Mouse (Mus musculus) testis, postnatal 14 days (tissue): ENCODE data around the gene Tex21.
"Not testable (repeated sequence)": the region's sequence is repeated elsewhere in the genome, so short reads cannot be mapped to it uniquely, and the experiment has no call there.

ENCODE experiments used
- DNase-seq: peaks from one replicate; pipeline ENCODE4 v3.0.0; 2021; ENCODE audit warnings: low spot score

The Tex21 gene

GRCm38 (mm10) chr12:76260673-76261072 is 14.1 kb upstream of the Tex21 start:
- DNase-seq = no peak

- DNase-seq = no peak
Measured at GRCm38 (mm10) chr12:76256114-76256843, 9.7 kb upstream of the Tex21 start.

GRCm38 (mm10) chr12:76255499-76255875 is 8.9 kb upstream of the Tex21 start:
- DNase-seq = no peak

GRCm38 (mm10) chr12:76254725-76255498 is 8.4 kb upstream of the Tex21 start, which contains the start of gene Mthfd1:
Gene Mthfd1 (plus strand): TSS chr12:76255298.
- peak; percentile 92 for DNase-seq

- DNase-seq = no peak
Measured at GRCm38 (mm10) chr12:76253991-76254390, 7.4 kb upstream of the Tex21 start.

DNA sequence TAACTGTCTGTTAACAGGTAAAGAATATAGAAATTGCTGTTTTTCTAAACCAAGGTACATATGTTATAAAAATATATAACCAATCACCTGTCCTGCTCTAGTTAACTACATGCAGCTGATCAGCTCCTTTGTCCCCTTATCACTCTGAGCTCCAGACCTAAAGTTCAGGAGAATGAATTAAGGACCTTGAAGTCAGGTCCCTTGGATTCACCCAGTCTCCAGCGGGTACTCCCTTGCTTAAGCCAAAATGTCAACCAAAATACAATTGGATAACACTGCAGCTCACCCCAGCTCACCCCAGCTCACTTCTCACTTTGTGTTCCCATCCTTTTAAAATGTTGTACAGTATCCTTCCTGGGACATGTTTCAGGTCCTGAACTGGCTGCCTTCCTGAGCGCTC is 7.0 kb upstream of the Tex21 start:
- DNase-seq = no peak

DNA sequence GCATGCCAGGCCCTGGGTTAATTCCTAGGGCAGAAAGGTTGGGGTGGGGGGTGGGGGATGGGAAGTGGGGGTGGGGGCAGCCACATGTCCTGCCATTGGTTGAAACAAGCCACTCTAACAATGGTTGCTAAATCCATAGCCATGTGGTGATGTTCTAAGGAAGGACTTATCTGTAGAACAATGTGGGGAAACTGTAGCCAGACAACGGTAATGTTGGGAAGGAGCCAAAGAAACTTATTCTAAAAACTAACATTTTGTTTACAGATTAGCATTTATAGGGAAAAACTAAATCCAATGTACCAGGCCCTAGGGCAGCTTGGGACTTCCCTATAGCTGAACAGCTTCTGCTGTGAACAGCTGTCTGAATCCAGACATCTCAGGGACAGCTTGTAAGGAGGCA is 6.5 kb upstream of the Tex21 start:
- DNase-seq = no peak

DNA sequence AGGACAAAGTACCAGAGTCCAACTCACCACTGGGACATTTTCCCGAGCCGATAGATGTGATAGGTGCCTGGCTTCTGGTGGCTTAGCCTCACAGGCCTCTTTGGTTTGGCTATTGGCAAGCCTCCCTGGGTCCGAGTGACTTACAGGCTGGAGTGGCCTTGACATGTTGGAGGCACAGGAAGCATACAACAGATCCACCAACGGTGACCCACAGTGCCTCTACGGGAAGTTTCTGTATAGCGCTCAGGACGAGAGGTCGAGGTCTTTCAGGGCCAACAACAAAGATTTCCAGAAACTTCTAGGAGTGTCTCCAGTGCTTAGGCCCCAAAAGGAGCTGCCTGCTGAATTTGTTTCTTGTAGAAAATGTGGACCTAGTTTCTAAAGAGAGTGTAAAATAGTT is 1.6 kb downstream of the Tex21 start:
- no peak for DNase-seq

DNA sequence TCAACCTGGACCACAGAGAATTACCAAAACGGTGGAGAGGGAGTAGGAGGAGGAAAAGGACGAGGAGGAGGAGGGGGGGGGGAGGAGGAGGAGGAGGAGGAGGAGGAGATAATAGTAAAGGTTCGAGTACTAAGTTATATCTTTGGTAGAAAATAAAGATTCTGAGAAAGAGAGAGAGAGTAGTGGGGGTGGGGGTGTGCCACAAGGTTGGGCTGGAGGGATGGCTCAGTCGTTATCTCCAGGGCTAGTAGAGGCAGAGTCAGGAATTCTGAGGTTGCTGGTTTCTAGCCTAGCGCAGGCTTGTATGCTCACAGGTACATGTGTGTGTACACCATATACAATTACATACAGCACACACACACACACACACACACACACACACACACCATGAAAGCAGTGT is 4.7 kb downstream of the Tex21 start:
- DNase-seq = no peak

GRCm38 (mm10) chr12:76241084-76241483 is 5.5 kb downstream of the Tex21 start:
- no peak for DNase-seq

- no peak for DNase-seq
Measured at GRCm38 (mm10) chr12:76240670-76241069, 5.9 kb downstream of the Tex21 start.

- no peak for DNase-seq
Measured at GRCm38 (mm10) chr12:76239839-76240571, 6.5 kb downstream of the Tex21 start.

- DNase-seq = no peak
Measured at GRCm38 (mm10) chr12:76239145-76239838, 7.3 kb downstream of the Tex21 start.

DNA sequence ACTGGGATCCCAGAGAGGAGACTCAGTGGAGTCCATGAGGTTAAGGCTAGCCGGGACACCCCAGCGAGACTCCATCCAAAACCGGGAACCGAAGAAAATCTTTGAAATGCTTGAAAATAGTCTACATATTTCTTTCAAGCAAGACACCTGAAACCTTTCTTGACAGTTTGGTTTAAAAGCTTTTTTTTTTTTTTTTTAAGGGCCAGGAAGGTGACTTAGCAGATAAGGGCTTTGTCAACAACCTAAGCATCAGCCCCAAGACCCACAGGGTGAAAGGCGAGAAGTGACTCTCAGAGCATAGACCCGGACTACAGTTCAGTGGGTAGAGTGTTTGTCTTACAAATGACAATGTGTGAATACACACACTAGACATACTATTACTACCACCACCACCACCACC is 11.3 kb downstream of the Tex21 start:
- no peak for DNase-seq

GRCm38 (mm10) chr12:76230644-76231043 is 15.9 kb downstream of the Tex21 start:
- no peak for DNase-seq

GRCm38 (mm10) chr12:76222104-76222503 is 24.4 kb downstream of the Tex21 start:
- DNase-seq = not testable (repeated sequence)

DNA sequence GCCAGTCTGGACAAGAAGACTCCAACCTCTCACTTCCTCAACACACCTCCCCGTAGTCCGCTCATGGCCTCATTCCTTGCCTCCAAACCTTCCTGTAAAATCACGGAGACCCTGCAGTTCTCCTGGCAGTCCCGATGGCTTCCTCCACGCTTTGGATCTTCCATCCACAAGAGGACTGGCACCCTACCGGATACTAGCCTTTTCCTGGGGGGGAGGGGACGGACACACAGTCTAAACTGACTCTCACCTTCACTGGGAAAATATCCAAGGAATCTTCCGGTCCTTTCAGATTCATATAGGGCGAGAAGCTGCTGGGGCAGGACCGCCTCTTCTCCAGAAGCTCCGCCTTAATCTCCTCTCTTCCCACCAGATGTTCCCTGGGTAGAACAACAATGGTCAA is 29.8 kb downstream of the Tex21 start:
- DNase-seq = no peak

- DNase-seq = no peak
Measured at GRCm38 (mm10) chr12:76215121-76215520, 31.4 kb downstream of the Tex21 start.

DNA sequence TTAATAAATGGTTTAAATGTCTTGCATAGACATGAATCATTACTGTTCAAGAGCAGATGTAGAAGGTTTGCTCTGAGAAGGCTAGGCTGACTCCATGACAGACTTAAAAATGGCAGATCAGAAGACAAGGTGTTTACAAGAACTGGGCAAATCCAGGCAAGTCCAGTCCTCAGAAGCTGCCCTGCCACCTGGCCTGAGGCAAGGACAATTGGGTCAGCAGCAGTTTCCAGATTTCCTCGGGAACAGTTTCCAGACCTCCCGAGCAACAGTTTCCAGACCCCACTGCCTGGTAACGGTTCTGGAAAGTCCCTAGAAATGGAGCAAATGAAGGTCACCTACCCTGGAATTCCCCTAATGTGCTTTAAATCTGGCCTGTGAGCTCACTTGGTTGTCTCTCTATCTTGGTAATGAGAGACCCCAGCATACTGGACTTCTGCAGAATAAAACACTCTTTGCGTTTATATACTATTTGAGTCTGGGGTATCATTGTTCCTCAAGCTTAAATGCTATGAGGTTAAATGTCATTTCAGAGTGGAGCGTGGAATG is 37.0 kb downstream of the Tex21 start:
- no peak for DNase-seq

DNA sequence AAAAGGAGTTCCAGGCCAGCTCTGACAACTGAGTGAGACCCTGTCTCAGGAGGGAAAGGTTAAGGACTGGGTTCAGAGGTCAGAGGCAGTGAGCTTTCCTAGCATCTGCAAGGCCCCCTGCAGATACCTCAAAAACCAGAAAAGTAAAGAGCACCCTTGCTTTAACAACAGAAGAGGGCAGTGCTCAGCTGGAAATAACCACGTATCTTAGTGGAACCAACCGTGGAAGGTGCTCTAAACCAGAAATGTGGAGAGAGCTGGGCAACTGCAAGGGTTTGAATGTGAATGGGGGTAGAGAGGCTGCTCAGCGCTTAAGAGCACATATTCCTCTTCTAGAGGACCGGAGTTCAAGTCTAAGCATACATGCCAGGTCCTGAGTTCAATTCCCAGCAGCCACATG is 46.2 kb downstream of the Tex21 start:
- no peak for DNase-seq

- no peak for DNase-seq
Measured at GRCm38 (mm10) chr12:76197071-76197470, 49.5 kb downstream of the Tex21 start.

GRCm38 (mm10) chr12:76196709-76197054 is 49.9 kb downstream of the Tex21 start:
- DNase-seq = peak; percentile 69
